Mouse (Mus musculus) layer of hippocampus, postnatal 14 days (tissue): ENCODE results near the gene Tmem182. TPM values are rescaled to one million over a fixed set of nuclear protein-coding genes. Genes with fewer than 3 reads are reported as not detected.

Experiments
- DNase-seq, 2 experiments: peaks; one replicate each; pipeline ENCODE4 v3.0.0; 2021 to 2022; ENCODE audit warnings: low spot score in 2 of 2, mixed read lengths in 1 of 2
- total RNA-seq, 2 experiments: library from RNA; stranded (reverse); gene quantifications; 2 replicates each; pipeline ENCODE4 v1.2.3; 2021

The Tmem182 gene
- total RNA-seq, 2 experiments from 2014 or later = 0.39 to 0.67 TPM

GRCm38 (mm10) chr1:40856846-40857636, 51.6 kb downstream of the Tmem182 start:
- no peak for DNase-seq

- DNase-seq = no peak
These were observed 59.6 kb downstream of the Tmem182 start for GRCm38 (mm10) chr1:40865043-40865442.

- DNase-seq = no peak
These were observed 61.7 kb downstream of the Tmem182 start for GRCm38 (mm10) chr1:40867106-40867505.

- no peak for DNase-seq
These were observed 62.2 kb downstream of the Tmem182 start for GRCm38 (mm10) chr1:40867651-40868050.

- DNase-seq = no peak
These were observed 68.5 kb downstream of the Tmem182 start for GRCm38 (mm10) chr1:40873760-40874455.

GRCm38 (mm10) chr1:40874456-40875375, 69.3 kb downstream of the Tmem182 start:
- no peak for DNase-seq

- DNase-seq = peak; percentile 77 to 82
These were observed 73.7 kb downstream of the Tmem182 start for GRCm38 (mm10) chr1:40879051-40879450.

GRCm38 (mm10) chr1:40879526-40879925, 74.1 kb downstream of the Tmem182 start:
- no peak for DNase-seq

- no peak for DNase-seq
These were observed 75.1 kb downstream of the Tmem182 start for GRCm38 (mm10) chr1:40880527-40880926.

- DNase-seq = no peak
These were observed 78.5 kb downstream of the Tmem182 start for GRCm38 (mm10) chr1:40883856-40884255.

- DNase-seq = no peak
These were observed 79.5 kb downstream of the Tmem182 start for GRCm38 (mm10) chr1:40884943-40885342.

- DNase-seq = peak; percentile 69 to 75
These were observed 82.3 kb downstream of the Tmem182 start for GRCm38 (mm10) chr1:40887673-40888072.

GRCm38 (mm10) chr1:40888396-40889040, 83.1 kb downstream of the Tmem182 start:
- DNase-seq = no peak

- no peak for DNase-seq
These were observed 84.2 kb downstream of the Tmem182 start for GRCm38 (mm10) chr1:40889617-40890016.

- peak in 1 of 2 experiments; percentile 24 for DNase-seq
These were observed 84.8 kb downstream of the Tmem182 start for GRCm38 (mm10) chr1:40890246-40890645.

GRCm38 (mm10) chr1:40903712-40904111, 98.3 kb downstream of the Tmem182 start:
- no peak for DNase-seq

Other genes with a start within 250 kb of the Tmem182 start
- 10 to 100 TPM; 15.8 to 18.1 TPM for gene Slc9a4, start 225.5 kb upstream of the Tmem182 start, total RNA-seq
- gene Slc9a2, start 125.0 kb upstream of the Tmem182 start, total RNA-seq = 10 to 100 TPM; 20.0 to 22.1 TPM
- gene Mfsd9, start 14.9 kb upstream of the Tmem182 start, total RNA-seq = 1 to 10 TPM; 5.3 to 5.6 TPM